Mouse (Mus musculus) heart, embryonic 14.5 days (tissue): ENCODE results near the gene Olfr147. TPM values are rescaled to one million over a fixed set of nuclear protein-coding genes. Genes with fewer than 3 reads are reported as not detected.

ENCODE experiments used
- ATAC-seq: fragments of 200-750 bp; cut with Nextera tagmentation; 2 replicates; pipeline ENCODE4 v1.8.0; 2017; ENCODE audit warnings: low read depth, moderate TSS enrichment; ENCODE audit not compliant: insufficient number of reproducible peaks, insufficient read depth, low FRiP score
- H3K27ac ChIP-seq, 2 experiments: fragments of 200-500 bp in 1 of 2; fragments of 300-500 bp in 1 of 2; sonication (generic) in 1 of 2; replicated peaks in 1 of 2; 2 replicates each; pipeline ENCODE4 v1.5.1; 2012 to 2014; ENCODE audit warnings: low read depth in 2 of 2, low read length in 2 of 2, control low read depth in 1 of 2, mild to moderate bottlenecking in 1 of 2, mixed read lengths in 1 of 2; ENCODE audit not compliant: control insufficient read depth in 1 of 2, insufficient read depth in 1 of 2
- H3K27me3 ChIP-seq: fragments of 300-500 bp; sonication (generic); 2 replicates; pipeline ENCODE4 v1.6.1; 2014; ENCODE audit warnings: mild to moderate bottlenecking, low read length, control low read depth; ENCODE audit not compliant: control insufficient read depth, insufficient read depth
- H3K36me3 ChIP-seq: fragments of 300-500 bp; sonication (generic); 2 replicates; pipeline ENCODE4 v1.6.1; 2014; ENCODE audit warnings: mild to moderate bottlenecking, control low read depth, low read length, mixed read lengths; ENCODE audit not compliant: control insufficient read depth, insufficient read depth
- H3K4me1 ChIP-seq, 2 experiments: fragments of 200-500 bp in 1 of 2; fragments of 300-500 bp in 1 of 2; sonication (generic) in 1 of 2; 2 replicates each; pipeline ENCODE4 v1.6.1; 2012 to 2014; ENCODE audit warnings: low read length in 2 of 2, control low read depth in 1 of 2, mixed read lengths in 1 of 2; ENCODE audit not compliant: control insufficient read depth in 2 of 2, insufficient read depth in 2 of 2
- H3K4me2 ChIP-seq: fragments of 300-500 bp; sonication (generic); 2 replicates; pipeline ENCODE4 v1.6.1; 2014; ENCODE audit warnings: mild to moderate bottlenecking, low read length
- H3K4me3 ChIP-seq, 2 experiments: fragments of 200-500 bp in 1 of 2; fragments of 300-500 bp in 1 of 2; sonication (generic) in 1 of 2; 2 replicates each; pipeline ENCODE4 v1.5.1; 2012 to 2014; ENCODE audit warnings: low read length in 2 of 2, mild to moderate bottlenecking in 2 of 2, control low read depth in 1 of 2, low read depth in 1 of 2, moderate library complexity in 1 of 2; ENCODE audit not compliant: control insufficient read depth in 1 of 2, insufficient read depth in 1 of 2
- H3K9ac ChIP-seq: fragments of 300-500 bp; sonication (generic); 2 replicates; pipeline ENCODE4 v1.6.1; 2014; ENCODE audit warnings: mild to moderate bottlenecking, low read length
- H3K9me3 ChIP-seq: fragments of 300-500 bp; sonication (generic); 2 replicates; pipeline ENCODE4 v1.6.1; 2016; ENCODE audit warnings: low read length, control low read depth; ENCODE audit not compliant: control insufficient read depth
- WGBS: fragments of 180-500 bp; shearing (Covaris S2); extraction: QIAGEN DNeasy Blood & Tissue Kit; methylation state at CpG from one replicate; pipeline ENCODE4 v1.1.7; 2014; 5-methylcytosine and 5-hydroxymethylcytosine counted together
- polyA plus RNA-seq: library from polyadenylated mRNA; unstranded; fragments of >200 nt; fragmentation: Nextera tagmentation; extraction: Ambion mirVana; gene quantifications from 2 replicates; pipeline ENCODE4 v1.2.1, GENCODE M21; 2014

The Olfr147 gene
- polyA plus RNA-seq, 1 experiment from 2014 or later: not detected

- Histone ChIP-seq H3K27me3 (no peaks in the 10 kb centered on the region), H3K27ac (no peak within 1 kb of the TSS), H3K36me3 (no peaks in the 10 kb centered on the region), H3K9me3 (no peaks in the 10 kb centered on the region), H3K4me1 (no peaks in the 10 kb centered on the region), H3K4me2 (no peak within 1 kb of the TSS), H3K4me3 (no peak within 1 kb of the TSS), H3K9ac (no peak within 1 kb of the TSS)
- no peak for ATAC-seq
- WGBS: 81% methylated on average over 5 of the region's 5 CpGs
These were observed 45.9 kb downstream of the Olfr147 start, which contains the start of gene Olfr902 for GRCm38 (mm10) chr9:38447352-38447751. Olfr902 (plus strand) TSS chr9:38447652.

Other genes with a start within 250 kb of the Olfr147 start
- gene Olfr891, start 220.9 kb upstream of the Olfr147 start, polyA plus RNA-seq: not detected in 2 replicates
- gene Olfr893, start 193.3 kb upstream of the Olfr147 start, polyA plus RNA-seq: not detected in 2 replicates
- not detected in 2 replicates for gene Olfr894, start 183.6 kb upstream of the Olfr147 start, polyA plus RNA-seq
- gene Olfr143, start 148.9 kb upstream of the Olfr147 start, polyA plus RNA-seq: not detected in 2 replicates
- not detected in 2 replicates for gene Olfr895, start 133.8 kb upstream of the Olfr147 start, polyA plus RNA-seq
- not detected in 2 replicates for gene Olfr896-ps1, start 110.6 kb upstream of the Olfr147 start, polyA plus RNA-seq
- not detected in 2 replicates for gene Olfr25, start 72.6 kb upstream of the Olfr147 start, polyA plus RNA-seq
- not detected in 2 replicates for gene Olfr898, start 53.3 kb upstream of the Olfr147 start, polyA plus RNA-seq
- not detected in 2 replicates for gene Olfr250, start 34.8 kb upstream of the Olfr147 start, polyA plus RNA-seq
- not detected in 2 replicates for gene Olfr251, start 24.6 kb upstream of the Olfr147 start, polyA plus RNA-seq
- not detected in 2 replicates for gene Olfr901, start 27.8 kb downstream of the Olfr147 start, polyA plus RNA-seq
- not detected in 2 replicates for gene Olfr902, start 46.0 kb downstream of the Olfr147 start, polyA plus RNA-seq
- not detected in 2 replicates for gene Olfr904, start 61.4 kb downstream of the Olfr147 start, polyA plus RNA-seq
- not detected in 2 replicates for gene Olfr905, start 69.4 kb downstream of the Olfr147 start, polyA plus RNA-seq
- not detected in 2 replicates for gene Olfr906, start 85.4 kb downstream of the Olfr147 start, polyA plus RNA-seq
- gene Olfr907, start 94.1 kb downstream of the Olfr147 start, polyA plus RNA-seq: not detected in 2 replicates
- gene Olfr911-ps1, start 119.9 kb downstream of the Olfr147 start, polyA plus RNA-seq: not detected in 2 replicates
- not detected in 2 replicates for gene Olfr910, start 136.2 kb downstream of the Olfr147 start, polyA plus RNA-seq
- gene Olfr912, start 178.5 kb downstream of the Olfr147 start, polyA plus RNA-seq: not detected in 2 replicates
- not detected in 2 replicates for gene Olfr913, start 191.1 kb downstream of the Olfr147 start, polyA plus RNA-seq
- gene Olfr914, start 203.4 kb downstream of the Olfr147 start, polyA plus RNA-seq: not detected in 2 replicates